Mouse (Mus musculus) lung, adult 2 months (tissue): ENCODE data around the gene Cfap45.

Experiments
- CTCF ChIP-seq: fragments of 200-500 bp; IDR thresholded peaks from 2 replicates; pipeline ENCODE4 v1.5.1; 2011; ENCODE audit warnings: mild to moderate bottlenecking, low read length, control low read depth; ENCODE audit not compliant: insufficient read depth
- POLR2A ChIP-seq: fragments of 200-500 bp; IDR thresholded peaks from 2 replicates; pipeline ENCODE4 v1.6.1; 2011; ENCODE audit warnings: low read depth, mild to moderate bottlenecking, control low read depth, low read length, borderline replicate concordance; ENCODE audit errors: extremely low read depth

GRCm38 (mm10) chr1:172508172-172508571, 12.4 kb upstream of the Cfap45 start:
- TF ChIP-seq POLR2A = no peak
- TF ChIP-seq CTCF = no peak
